11 mouse cellular contexts compared by ENCODE assay signal in genomic region chr7:71531496-71531895, GRCm38 (mm10).
DNase-seq lines count a peak whose midpoint lies in the region; ATAC-seq and TF ChIP-seq lines count a peak whose summit lies in the region.
"Had no signal": no experiment of that assay in that cellular context is flagged by ENCODE, and none has a peak within 500 bp of the region (broad histone marks: within the 10 kb centered on the region; RNA-seq: fewer than 3 reads in every experiment).

No protein-coding gene starts in this region.

- TF ChIP-seq CTCF in liver, adult 2 months (IDR thresholded peaks at IDR 0.05; ENCODE audit: low read depth, low read length), result no peak
- no peak for TF ChIP-seq CTCF in left cerebral cortex, adult 2 months (IDR thresholded peaks at IDR 0.05)

- peak; percentile 59 for DNase-seq in liver, adult 2 months (ENCODE audit: extremely low read depth, low read depth, low spot score)
- no peak for DNase-seq in liver, embryonic 11.5 days (ENCODE audit: low spot score)
- DNase-seq in heart, embryonic 10.5 days (ENCODE audit: low spot score), result no peak
- DNase-seq in kidney, postnatal 14 days, result peak; percentile 50
- DNase-seq in lung, postnatal 4 days, result peak; percentile 25 to 53
- DNase-seq in left cerebral cortex, adult 2 months (ENCODE audit: extremely low spot score in 1 of 2, low spot score in 2 of 2), result no peak
- DNase-seq: thymus, postnatal 25 days had no signal

- H3K27ac ChIP-seq in liver, adult 2 months (replicated peaks; ENCODE audit: insufficient read depth, low read depth, low read length), result peak overlapping the region; percentile 58
- H3K27ac ChIP-seq in liver, embryonic 11.5 days (ENCODE audit: low read depth, low read length), result no peak overlapping the region
- H3K27ac ChIP-seq in heart, embryonic 10.5 days, result peak overlapping the region; percentile 56; the same call in 1 of the 2 replicates
- no peak overlapping the region for H3K27ac ChIP-seq in midbrain, embryonic 15.5 days
- H3K27ac ChIP-seq in left cerebral cortex, adult 2 months, result no peak overlapping the region
- H3K27ac ChIP-seq: hindbrain, embryonic 10.5 days had no signal

- H3K4me2 ChIP-seq in liver, embryonic 11.5 days, result no peak overlapping the region
- H3K4me2 ChIP-seq in midbrain, embryonic 15.5 days, result no peak overlapping the region

- TF ChIP-seq POLR2A in liver, adult 2 months (IDR thresholded peaks at IDR 0.05; ENCODE audit: extremely low read depth, insufficient read depth, low read length), result no peak

- 42% methylated on average over 6 of the region's 6 CpGs for WGBS in liver, adult 2 months
- WGBS in liver, embryonic 11.5 days, result 41% methylated on average over 6 of the region's 6 CpGs
- WGBS in heart, embryonic 10.5 days, result 7% methylated on average over 6 of the region's 6 CpGs
- 64% methylated on average over 6 of the region's 6 CpGs for WGBS in midbrain, embryonic 15.5 days

- H3K36me3 ChIP-seq in liver, adult 2 months (ENCODE audit: control insufficient read depth, insufficient read depth, low read length), result no peaks in the 10 kb centered on the region
- no peaks in the 10 kb centered on the region for H3K36me3 ChIP-seq in liver, embryonic 11.5 days (ENCODE audit: control insufficient read depth, insufficient read depth, low read length)
- H3K36me3 ChIP-seq in heart, embryonic 10.5 days, result no peaks in the 10 kb centered on the region
- H3K36me3 ChIP-seq in midbrain, embryonic 15.5 days (replicated peaks), result no peaks in the 10 kb centered on the region
- H3K36me3 ChIP-seq: hindbrain, embryonic 10.5 days had no signal

- H3K4me3 ChIP-seq in liver, adult 2 months (ENCODE audit: insufficient read depth, low read depth, low read length), result no peak overlapping the region
- no peak overlapping the region for H3K4me3 ChIP-seq in liver, embryonic 11.5 days (ENCODE audit: low read depth, low read length)
- peak overlapping the region; percentile 31; the same call in 1 of the 2 replicates for H3K4me3 ChIP-seq in heart, embryonic 10.5 days
- no peak overlapping the region for H3K4me3 ChIP-seq in midbrain, embryonic 15.5 days
- H3K4me3 ChIP-seq in left cerebral cortex, adult 2 months, result no peak overlapping the region
- H3K4me3 ChIP-seq: hindbrain, embryonic 10.5 days; megakaryocyte, embryonic 14.5 days had no signal

- no peaks in the 10 kb centered on the region for H3K79me2 ChIP-seq in liver, adult 2 months (ENCODE audit: control insufficient read depth, insufficient read depth, low read length)

- no peaks in the 10 kb centered on the region for H3K9me3 ChIP-seq in liver, embryonic 11.5 days (ENCODE audit: control insufficient read depth, low read length)
- H3K9me3 ChIP-seq in heart, embryonic 10.5 days, result no peaks in the 10 kb centered on the region
- H3K9me3 ChIP-seq in midbrain, embryonic 15.5 days, result no peaks in the 10 kb centered on the region
- H3K9me3 ChIP-seq: hindbrain, embryonic 10.5 days; megakaryocyte, embryonic 14.5 days had no signal

- no peak overlapping the region for H3K9ac ChIP-seq in liver, adult 2 months (ENCODE audit: low read depth, low read length)
- H3K9ac ChIP-seq in liver, embryonic 11.5 days (ENCODE audit: low read depth, low read length), result no peak overlapping the region
- H3K9ac ChIP-seq in midbrain, embryonic 15.5 days, result no peak overlapping the region

- no peaks in the 10 kb centered on the region for H3K4me1 ChIP-seq in liver, adult 2 months (ENCODE audit: control insufficient read depth, insufficient read depth, low read length)
- no peaks in the 10 kb centered on the region for H3K4me1 ChIP-seq in liver, embryonic 11.5 days (replicated peaks; ENCODE audit: control insufficient read depth, insufficient read depth, low read length)
- peaks cover 13% of the 10 kb centered on the region; the same call in 1 of the 2 replicates for H3K4me1 ChIP-seq in heart, embryonic 10.5 days
- H3K4me1 ChIP-seq in midbrain, embryonic 15.5 days, result no peaks in the 10 kb centered on the region; the same call in 1 of the 2 replicates
- H3K4me1 ChIP-seq: hindbrain, embryonic 10.5 days; megakaryocyte, embryonic 14.5 days had no signal

- intact Hi-C loops in left cerebral cortex, adult 2 months (cut with DNase I), result no loop called here

- ATAC-seq in liver, embryonic 11.5 days (replicated peaks; ENCODE audit: low FRiP score), result no peak
- no peak for ATAC-seq in midbrain, embryonic 15.5 days (replicated peaks)
- ATAC-seq in erythroblast, adult 5-6 weeks (replicated peaks; ENCODE audit: low FRiP score, poor library complexity, severe bottlenecking), result no peak

- H3K27me3 ChIP-seq in liver, adult 2 months (ENCODE audit: control insufficient read depth, insufficient read depth, low read length), result no peaks in the 10 kb centered on the region
- H3K27me3 ChIP-seq in liver, embryonic 11.5 days (replicated peaks; ENCODE audit: control insufficient read depth, insufficient read depth, low read length), result no peaks in the 10 kb centered on the region
- no peaks in the 10 kb centered on the region for H3K27me3 ChIP-seq in heart, embryonic 10.5 days (ENCODE audit: insufficient read depth, poor library complexity, severe bottlenecking)
- no peaks in the 10 kb centered on the region for H3K27me3 ChIP-seq in midbrain, embryonic 15.5 days (replicated peaks)
- H3K27me3 ChIP-seq: megakaryocyte, embryonic 14.5 days had no signal

Comparison
In these comparisons a context has a peak if more than half of its experiments do, and no peak if none do; other contexts are left out.
1. DNase-seq: peak in liver, adult 2 months (single experiment), kidney, postnatal 14 days (single experiment) and lung, postnatal 4 days (2 of 2); none in liver, embryonic 11.5 days (single experiment), heart, embryonic 10.5 days (single experiment) and left cerebral cortex, adult 2 months (0 of 2).
2. H3K27ac ChIP-seq: peak in liver, adult 2 months (single experiment) and heart, embryonic 10.5 days (single experiment); none in liver, embryonic 11.5 days (single experiment), midbrain, embryonic 15.5 days (single experiment) and left cerebral cortex, adult 2 months (single experiment).